Mouse (Mus musculus): ENCODE results near the gene Gja10. TPM values are rescaled to one million over a fixed set of nuclear protein-coding genes. Genes with fewer than 3 reads are reported as not detected.

Gja10 gene
- not detected for total RNA-seq (2021)

GRCm38 (mm10) chr4:32602660-32603059, at the start of gene Gja10:
Gja10 (minus strand) TSS chr4:32602760.
- intact Hi-C loops (cut with DNase I) = no loop called here
- DNase-seq = no peak

GRCm38 (mm10) chr4:32651669-32652068, 49.1 kb upstream of the Gja10 start:
- intact Hi-C loops (cut with DNase I) = loop anchor here (2.0 kb wide), 1 partner anchor 683 kb away; no protein-coding TSS in a partner anchor
- DNase-seq = no peak

GRCm38 (mm10) chr4:32621637-32622036, 19.1 kb upstream of the Gja10 start:
- intact Hi-C loops (cut with DNase I) = no loop called here
- no peak for DNase-seq

- intact Hi-C loops (cut with DNase I) = loop anchor here (10.0 kb wide), 1 partner anchor 630 kb away; no protein-coding TSS in a partner anchor
These were observed 12.7 kb upstream of the Gja10 start, which contains the start of gene Casp8ap2 for GRCm38 (mm10) chr4:32615034-32615881. Casp8ap2 (plus strand) TSS chr4:32615451.

GRCm38 (mm10) chr4:32601135-32601534, 1.4 kb downstream of the Gja10 start:
- intact Hi-C loops (cut with DNase I) = no loop called here
- peak; percentile 40 to 65 for DNase-seq

More at GRCm38 (mm10) chr4:32615034-32615881, 12.7 kb upstream of the Gja10 start, which contains the start of gene Casp8ap2:
- peak; percentile 99 for DNase-seq

- no peak for DNase-seq
- intact Hi-C loops (cut with DNase I) = loop anchor here (5.0 kb wide), 1 partner anchor 364 kb away; the partner anchor contains the start of gene Ankrd6
These were observed 14.3 kb downstream of the Gja10 start for GRCm38 (mm10) chr4:32588237-32588636.

- DNase-seq = no peak
- intact Hi-C loops (cut with DNase I) = loop anchor here (2.0 to 5.0 kb wide), 3 partner anchors 365 to 531 kb away; partner anchors contain the start of gene Ankrd6
These were observed 15.0 kb downstream of the Gja10 start for GRCm38 (mm10) chr4:32587543-32587942.

- intact Hi-C loops (cut with DNase I) = loop anchor here (2.0 to 5.0 kb wide), 3 partner anchors 366 to 532 kb away; partner anchors contain the start of gene Ankrd6
- peak in 1 of 2 experiments; percentile 65 for DNase-seq
These were observed 16.0 kb downstream of the Gja10 start for GRCm38 (mm10) chr4:32586596-32586995.

GRCm38 (mm10) chr4:32584181-32584580, 18.4 kb downstream of the Gja10 start:
- intact Hi-C loops (cut with DNase I) = no loop called here
- no peak for DNase-seq

- no peak for DNase-seq
- intact Hi-C loops (cut with DNase I) = no loop called here
These were observed 22.7 kb downstream of the Gja10 start for GRCm38 (mm10) chr4:32579850-32580249.

GRCm38 (mm10) chr4:32575165-32575564, 27.4 kb downstream of the Gja10 start:
- DNase-seq = peak in 1 of 2 experiments; percentile 15
- intact Hi-C loops (cut with DNase I) = no loop called here

- intact Hi-C loops (cut with DNase I) = loop anchor here (5.0 kb wide), 2 partner anchors 327 to 602 kb away; no protein-coding TSS in a partner anchor
- DNase-seq = no peak
These were observed 28.0 kb downstream of the Gja10 start for GRCm38 (mm10) chr4:32574604-32575003.

GRCm38 (mm10) chr4:32573586-32573985, 29.0 kb downstream of the Gja10 start:
- intact Hi-C loops (cut with DNase I) = loop anchor here (2.0 to 5.0 kb wide), 3 partner anchors 65 to 601 kb away; no protein-coding TSS in a partner anchor

GRCm38 (mm10) chr4:32572118-32572517, 30.4 kb downstream of the Gja10 start:
- intact Hi-C loops (cut with DNase I) = loop anchor here (1.0 to 5.0 kb wide), 4 partner anchors 63 to 600 kb away; no protein-coding TSS in a partner anchor
- peak; percentile 39 to 58 for DNase-seq

More at GRCm38 (mm10) chr4:32573586-32573985, 29.0 kb downstream of the Gja10 start:
- no peak for DNase-seq

GRCm38 (mm10) chr4:32571441-32571840, 31.1 kb downstream of the Gja10 start:
- intact Hi-C loops (cut with DNase I) = loop anchor here (2.0 to 5.0 kb wide), 3 partner anchors 324 to 599 kb away; no protein-coding TSS in a partner anchor

GRCm38 (mm10) chr4:32570939-32571317, 31.6 kb downstream of the Gja10 start:
- intact Hi-C loops (cut with DNase I) = loop anchor here (2.0 to 5.0 kb wide), 3 partner anchors 324 to 599 kb away; no protein-coding TSS in a partner anchor
- no peak for DNase-seq

More at GRCm38 (mm10) chr4:32571441-32571840, 31.1 kb downstream of the Gja10 start:
- DNase-seq = no peak

- peak in 1 of 2 experiments; percentile 37 for DNase-seq
- intact Hi-C loops (cut with DNase I) = loop anchor here (2.0 to 5.0 kb wide), 3 partner anchors 323 to 598 kb away; no protein-coding TSS in a partner anchor
These were observed 32.3 kb downstream of the Gja10 start for GRCm38 (mm10) chr4:32569995-32570938.

GRCm38 (mm10) chr4:32569054-32569453, 33.5 kb downstream of the Gja10 start:
- no peak for DNase-seq
- intact Hi-C loops (cut with DNase I) = no loop called here

- peak in 1 of 2 experiments; percentile 16 for DNase-seq
These were observed 37.6 kb downstream of the Gja10 start for GRCm38 (mm10) chr4:32564918-32565317.

GRCm38 (mm10) chr4:32564416-32564815, 38.1 kb downstream of the Gja10 start:
- no peak for DNase-seq
- intact Hi-C loops (cut with DNase I) = no loop called here

More at GRCm38 (mm10) chr4:32564918-32565317, 37.6 kb downstream of the Gja10 start:
- intact Hi-C loops (cut with DNase I) = no loop called here
